Mouse (Mus musculus) monocyte, adult 2 months (primary cell): ENCODE measurements around the gene Rnase2b.
"Not testable (repeated sequence)": the region's sequence is repeated elsewhere in the genome, so short reads cannot be mapped to it uniquely, and the experiment has no call there.

Source experiments
- DNase-seq, 2 experiments: peaks; one replicate each; pipeline ENCODE4 v3.0.0; 2022; ENCODE audit warnings: low spot score in 2 of 2, low read depth in 1 of 2

The Rnase2b gene

GRCm38 (mm10) chr14:51161976-51162375 is at the start of gene Rnase2b:
TSS of gene Rnase2b (plus strand) at chr14:51162260.
- DNase-seq, result not testable (repeated sequence)

- no peak for DNase-seq
Measured at GRCm38 (mm10) chr14:51113476-51113875, 48.6 kb upstream of the Rnase2b start.

DNA sequence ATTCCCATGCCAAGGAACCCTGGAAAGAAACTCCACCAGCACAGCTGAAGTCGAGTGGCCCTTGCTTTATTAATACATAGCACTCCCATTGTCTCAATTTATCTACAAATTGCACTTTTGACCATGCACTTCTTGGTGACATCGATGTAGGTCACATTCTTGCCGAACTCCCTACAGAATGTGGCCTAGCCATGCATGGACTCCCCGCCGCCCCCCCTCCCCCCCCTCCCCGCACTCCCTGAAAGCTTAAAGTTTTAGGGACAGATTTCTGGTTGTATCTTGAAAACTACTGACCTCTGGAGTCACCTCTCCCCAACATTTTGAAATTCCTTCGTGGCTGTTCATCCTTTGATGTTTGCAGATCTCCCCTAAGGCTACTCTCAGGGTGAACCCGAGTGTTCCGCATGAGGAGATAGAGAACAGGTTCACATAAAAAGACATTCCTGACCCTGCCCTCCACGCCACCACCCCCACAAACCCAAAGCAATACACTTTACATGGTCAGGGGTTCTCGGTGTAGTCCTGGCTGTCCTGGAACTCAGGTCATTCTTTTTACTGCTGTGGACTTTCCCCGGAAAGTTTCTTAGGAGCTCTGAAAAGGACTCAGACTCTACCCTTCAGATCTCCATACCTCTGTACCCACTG is 48.0 kb upstream of the Rnase2b start, which contains the start of gene Eddm3b:
Eddm3b (plus strand) TSS at position 511 of the 645 bp plus-strand sequence.
- no peak for DNase-seq

DNA sequence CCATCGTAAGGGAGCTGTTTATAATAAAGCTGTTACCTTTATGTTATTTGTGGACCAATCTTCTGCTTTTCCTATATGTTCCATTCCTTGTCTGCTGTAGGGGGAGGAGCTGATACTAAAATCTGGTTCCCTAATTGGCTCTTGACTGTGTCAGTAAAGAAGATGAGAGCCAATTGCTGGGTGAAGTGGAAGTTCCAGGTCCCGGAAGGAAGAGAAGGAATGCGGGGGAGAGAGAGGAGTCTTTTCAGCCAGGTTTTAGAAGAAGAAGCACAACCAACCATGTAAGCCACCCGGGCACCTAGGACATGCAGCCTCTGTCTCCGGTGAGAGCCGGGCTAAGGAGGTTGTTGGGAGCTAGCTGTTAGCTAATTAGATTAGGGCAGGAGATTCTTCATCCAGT is 36.4 kb upstream of the Rnase2b start:
- no peak for DNase-seq

GRCm38 (mm10) chr14:51127648-51128258 is 34.3 kb upstream of the Rnase2b start:
- DNase-seq, result no peak

DNA sequence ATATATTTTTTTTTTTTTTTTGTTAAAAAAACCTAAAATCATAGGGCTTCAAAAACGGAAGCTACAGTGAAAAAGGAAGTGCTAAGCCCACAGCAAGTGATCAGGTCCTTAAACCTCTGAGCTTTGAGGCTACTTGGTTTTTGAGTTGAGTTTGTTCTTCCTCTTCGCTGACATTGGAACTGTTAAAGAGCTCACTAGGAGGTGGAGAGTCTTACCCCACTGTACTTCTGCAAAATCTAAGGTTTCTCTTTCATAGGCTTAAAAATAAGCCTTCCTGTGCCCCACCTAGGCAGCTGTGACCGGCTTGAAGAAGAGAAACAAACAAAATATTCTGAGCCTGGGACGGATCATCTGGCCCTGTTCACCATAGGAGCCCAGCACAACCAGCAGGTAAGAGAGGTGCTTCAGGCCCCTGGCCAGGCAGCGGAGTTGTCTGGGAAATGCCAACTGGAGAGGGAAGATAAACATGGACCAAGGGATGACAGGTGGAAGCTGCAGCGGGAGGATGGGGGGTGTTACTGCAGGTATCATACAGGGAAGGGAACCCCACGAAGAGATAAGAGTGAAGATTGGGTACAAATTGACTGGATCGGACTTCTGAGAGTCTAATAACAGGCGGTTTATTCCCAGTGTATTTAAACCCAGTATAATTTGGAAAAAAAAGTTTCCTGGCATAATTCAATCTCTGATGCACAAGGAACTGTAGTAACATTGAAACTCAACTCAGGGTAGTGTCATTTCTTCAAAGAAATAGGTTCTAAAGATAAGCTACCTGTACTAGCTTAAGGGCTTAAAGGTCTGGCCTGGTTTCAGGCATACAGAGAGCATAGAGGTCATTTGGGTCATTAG is 33.1 kb upstream of the Rnase2b start:
- peak; percentile 19 to 37 for DNase-seq

DNA sequence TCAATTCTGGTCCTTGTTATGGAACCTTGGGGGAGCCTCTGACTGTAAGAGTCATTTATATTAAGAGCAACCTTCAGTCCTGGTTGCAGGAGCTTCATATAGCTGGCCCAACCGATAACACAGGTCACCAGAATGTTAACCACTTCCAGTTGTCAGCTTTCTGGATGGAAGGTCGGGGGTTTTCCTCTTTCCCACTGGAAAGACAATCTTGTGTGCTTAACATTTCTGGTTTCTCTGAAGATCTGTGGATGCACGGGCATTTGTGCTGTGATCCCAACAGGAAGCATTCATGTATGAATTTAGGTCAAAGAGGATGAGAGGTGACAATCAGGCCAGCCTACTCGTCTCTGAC is 32.5 kb upstream of the Rnase2b start:
- DNase-seq, result no peak

- no peak for DNase-seq
Measured at GRCm38 (mm10) chr14:51130315-51130940, 31.6 kb upstream of the Rnase2b start.

- no peak for DNase-seq
Measured at GRCm38 (mm10) chr14:51131086-51131815, 30.8 kb upstream of the Rnase2b start.

- DNase-seq, result no peak
Measured at GRCm38 (mm10) chr14:51132372-51132771, 29.7 kb upstream of the Rnase2b start.

GRCm38 (mm10) chr14:51140342-51140741 is 21.7 kb upstream of the Rnase2b start:
- DNase-seq, result no peak

- DNase-seq, result no peak
Measured at GRCm38 (mm10) chr14:51142119-51142518, 19.9 kb upstream of the Rnase2b start.

DNA sequence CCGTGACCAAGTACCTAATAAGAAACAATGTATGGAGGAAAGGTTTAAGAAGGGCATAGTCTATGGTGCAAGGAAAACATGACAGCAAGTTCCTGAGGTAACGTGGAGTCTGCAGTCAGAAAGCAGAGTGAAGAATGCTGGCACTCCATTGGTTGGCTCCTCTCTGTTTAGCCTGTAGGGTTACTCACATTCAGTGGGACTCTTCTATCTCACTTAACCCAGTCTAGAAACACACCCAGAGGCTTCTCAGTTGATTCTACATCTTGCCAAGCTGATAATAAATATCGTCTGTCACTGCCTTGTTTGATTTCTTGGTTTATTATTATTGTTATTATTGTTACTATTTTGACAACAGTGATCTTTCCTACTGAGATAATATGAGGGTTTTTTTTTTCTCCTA is 19.5 kb upstream of the Rnase2b start:
- no peak for DNase-seq

DNA sequence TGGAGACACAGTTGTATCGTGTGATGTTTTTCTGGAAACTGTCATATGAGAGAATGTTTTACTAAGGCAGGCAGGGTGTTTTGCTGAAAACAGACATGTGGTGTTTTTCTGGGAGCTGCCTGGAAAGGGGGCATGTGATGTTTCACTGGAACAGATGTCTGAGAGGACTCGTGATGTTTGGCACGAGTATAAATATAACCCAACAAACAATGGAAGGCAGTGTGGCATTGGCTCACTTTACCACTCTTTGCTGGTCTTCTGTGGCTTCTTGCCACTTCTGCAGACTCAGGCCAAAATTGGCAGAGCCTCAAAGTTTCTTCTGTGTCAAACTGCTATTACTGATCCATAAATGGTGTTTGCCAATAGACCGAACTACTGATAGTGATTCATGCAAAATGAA is 18.8 kb upstream of the Rnase2b start:
- no peak for DNase-seq

- no peak for DNase-seq
Measured at GRCm38 (mm10) chr14:51143937-51144336, 18.1 kb upstream of the Rnase2b start.

DNA sequence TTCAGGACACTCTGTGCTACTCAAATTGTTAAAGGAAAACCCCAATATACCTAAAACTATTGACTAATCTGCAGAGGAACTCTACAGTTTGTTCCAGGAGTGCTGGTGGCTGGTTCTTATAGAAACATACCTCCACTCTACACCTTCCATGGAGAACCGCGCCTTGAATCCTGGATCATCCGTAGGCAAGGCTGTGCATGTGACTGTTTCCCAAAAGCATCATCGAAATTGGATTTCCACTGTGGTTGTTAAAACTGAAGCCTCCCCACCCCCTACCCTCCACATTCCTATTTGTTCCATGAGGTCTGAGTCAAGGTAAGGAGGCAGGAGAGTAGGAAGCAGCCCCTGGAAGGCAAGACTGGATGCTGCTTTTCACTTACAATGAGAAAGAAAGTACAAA is 17.6 kb upstream of the Rnase2b start:
- DNase-seq, result no peak

DNA sequence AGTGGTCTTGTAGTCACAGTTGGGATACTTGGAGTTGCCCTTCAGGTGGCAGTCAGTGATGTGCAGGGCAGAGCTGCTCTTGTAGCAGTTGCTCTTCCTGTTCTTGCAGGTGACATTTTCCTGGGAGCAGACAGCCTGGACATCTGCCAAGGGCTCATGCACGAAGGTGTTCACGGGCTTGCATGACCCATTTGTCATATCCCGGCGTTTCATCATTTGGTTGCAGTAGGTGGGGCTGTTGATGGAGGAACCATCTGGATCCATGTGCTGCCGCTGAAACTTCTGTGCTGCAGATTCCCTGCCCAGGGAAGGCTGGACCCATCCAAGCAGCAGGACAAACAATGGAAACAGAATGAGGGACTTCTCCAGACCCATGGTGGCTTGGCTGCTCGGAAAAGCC is 16.5 kb upstream of the Rnase2b start:
- DNase-seq, result no peak

GRCm38 (mm10) chr14:51146685-51147084 is 15.4 kb upstream of the Rnase2b start, which contains the start of gene Rnase1:
TSS of gene Rnase1 (minus strand) at chr14:51146785.
- DNase-seq, result no peak

DNA sequence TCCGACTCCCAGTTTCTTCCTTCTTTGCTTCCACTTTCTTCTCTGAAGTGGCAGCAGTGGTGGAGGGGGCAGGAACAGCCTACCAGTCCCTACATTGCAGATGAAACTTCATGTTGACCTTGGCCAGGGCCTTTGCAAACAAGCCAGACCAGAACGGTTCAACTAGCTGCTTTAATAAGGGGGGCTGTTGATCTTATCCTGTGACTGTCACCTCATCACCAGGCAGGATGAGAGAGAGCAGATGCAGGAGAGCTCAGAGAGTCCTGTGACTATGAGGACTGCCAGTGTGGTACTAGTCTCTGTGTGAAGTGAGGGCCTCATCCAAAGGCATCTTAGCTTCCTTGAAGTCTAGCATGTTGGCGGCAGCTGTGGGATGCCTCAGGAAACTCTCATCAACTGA is 14.1 kb upstream of the Rnase2b start:
- no peak for DNase-seq

DNA sequence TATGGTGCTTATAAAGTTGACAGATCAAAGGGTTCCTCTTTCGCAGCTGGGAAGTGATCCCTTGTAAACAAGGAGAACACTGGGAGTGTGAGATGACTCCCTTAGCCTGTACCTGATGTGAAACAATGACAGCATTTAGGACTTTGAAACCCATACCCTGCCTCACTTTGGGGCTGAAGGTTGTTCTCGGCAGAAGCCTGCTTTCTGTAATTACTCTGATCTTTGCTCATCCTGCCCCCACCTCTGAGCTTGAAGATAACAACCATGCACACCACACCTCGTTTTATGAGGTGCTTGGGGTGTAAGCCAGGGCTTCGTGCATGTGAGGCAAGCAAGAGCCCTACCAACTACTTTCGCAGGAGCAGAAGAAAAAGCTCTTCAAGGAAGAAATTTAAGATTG is 12.9 kb upstream of the Rnase2b start:
- DNase-seq, result no peak
